Mouse (Mus musculus): ENCODE measurements around the gene Ddx39b.

DNA sequence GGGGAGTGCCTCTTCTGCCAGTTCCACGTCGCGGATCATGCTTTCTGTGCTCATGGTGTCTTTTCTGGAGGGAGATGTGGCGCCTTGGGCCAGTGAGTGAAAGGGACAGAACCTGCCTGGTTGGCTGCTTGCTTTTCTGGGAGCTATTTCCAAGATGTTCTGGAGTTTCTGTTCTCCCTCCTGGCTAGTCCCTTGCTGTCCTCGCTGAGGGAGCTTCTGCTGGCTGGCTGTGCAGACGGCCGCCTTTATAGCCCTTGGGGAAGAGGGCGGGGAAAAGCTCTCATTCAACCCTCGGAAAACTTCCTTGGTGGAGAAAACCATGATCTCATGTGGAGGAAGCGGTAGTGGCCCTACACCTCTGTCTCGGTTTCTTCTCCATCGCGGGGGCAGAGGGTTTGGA lies 39.8 kb upstream of the Ddx39b start, which contains the start of gene Tnf:
- TF ChIP-seq TAL1 (IDR thresholded peaks at IDR 0.05; ENCODE audit: low read length) (no peak), GATA1 (IDR thresholded peaks at IDR 0.05; ENCODE audit: low read length) (no peak)
